Mouse (Mus musculus): ENCODE measurements around the gene Eid1.

Gene Eid1

DNA sequence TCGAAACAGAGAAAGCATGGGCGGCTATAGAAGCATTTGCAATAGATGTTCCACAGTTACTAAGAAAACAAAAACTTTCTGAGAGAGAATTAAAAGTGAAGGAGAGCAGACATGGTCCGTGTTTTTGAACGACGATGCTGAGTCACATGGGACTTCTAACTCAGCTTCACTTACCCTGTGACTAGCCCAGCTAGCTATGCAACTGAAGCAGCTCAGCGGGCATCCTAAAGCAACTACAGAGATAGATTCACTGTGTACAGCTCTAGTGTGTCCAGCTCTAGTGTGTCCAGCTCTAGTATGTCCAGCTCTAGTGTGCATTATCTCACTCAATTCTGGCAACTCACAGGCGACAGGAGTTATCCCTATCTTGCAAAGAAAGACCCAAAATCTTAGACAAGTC is 5.2 kb upstream of the Eid1 start:
- DNase-seq (ENCODE audit: low spot score in 2 of 2): no peak

DNA sequence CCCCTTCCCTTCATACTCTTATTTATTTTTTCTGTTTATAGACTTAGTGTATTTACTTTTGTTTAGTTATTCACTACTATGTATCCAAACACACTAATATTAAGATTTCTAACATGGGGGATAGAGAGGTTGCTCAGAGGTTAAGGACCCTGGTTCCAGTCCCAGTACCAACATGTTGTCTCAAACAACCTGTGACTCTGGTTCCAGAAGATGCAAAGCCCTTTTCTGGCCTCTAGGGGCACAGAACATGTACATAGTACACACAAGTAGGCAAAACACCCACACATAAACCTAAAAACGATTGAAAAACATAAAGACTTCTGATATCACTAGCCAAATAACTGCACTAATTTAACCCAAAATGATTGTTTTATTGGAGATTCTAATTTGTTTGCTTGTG is 2.0 kb upstream of the Eid1 start:
- DNase-seq (ENCODE audit: low spot score in 2 of 2): peak in 1 of 2 experiments; percentile 15

DNA sequence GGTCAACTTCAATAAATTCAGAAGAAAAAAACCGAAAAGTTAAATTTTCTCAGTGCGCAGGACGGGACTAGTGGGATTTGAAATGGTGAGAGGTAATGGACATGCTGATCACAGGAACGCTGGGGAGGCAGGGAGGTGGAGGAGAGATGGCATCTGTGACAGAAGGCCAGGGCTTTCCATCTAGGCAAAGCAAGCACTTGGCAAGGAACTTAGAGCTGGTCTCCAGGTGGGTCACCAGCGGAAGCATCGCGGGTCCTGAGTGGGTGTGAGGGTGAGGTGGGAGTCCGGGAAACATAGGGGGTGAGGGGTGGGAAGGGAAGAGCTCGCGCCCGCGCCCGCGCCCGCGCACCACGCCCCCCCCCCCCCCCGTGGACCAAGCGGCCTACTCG is 333 bp upstream of the Eid1 start:
- DNase-seq (ENCODE audit: low spot score in 2 of 2): no peak

DNA sequence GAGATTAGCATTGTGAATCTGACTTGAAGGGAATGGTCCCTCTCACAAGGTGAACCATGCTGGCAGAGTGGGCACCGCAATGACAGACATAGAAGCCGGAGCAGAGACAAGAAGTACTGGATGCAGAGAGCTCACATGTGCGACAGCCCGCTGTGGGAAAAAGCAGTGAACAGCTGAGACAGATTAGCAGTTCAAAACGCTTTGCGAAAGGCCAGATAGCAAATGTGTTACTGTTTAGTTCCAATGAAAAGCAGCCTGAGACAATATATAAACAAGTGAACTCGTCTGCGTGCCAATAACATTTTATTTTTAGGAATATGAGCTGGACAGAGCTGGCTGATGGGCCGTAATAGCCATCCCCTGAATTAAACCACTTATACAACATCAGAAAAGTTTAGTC is 8.9 kb downstream of the Eid1 start:
- no peak for DNase-seq (ENCODE audit: low spot score in 2 of 2)

DNA sequence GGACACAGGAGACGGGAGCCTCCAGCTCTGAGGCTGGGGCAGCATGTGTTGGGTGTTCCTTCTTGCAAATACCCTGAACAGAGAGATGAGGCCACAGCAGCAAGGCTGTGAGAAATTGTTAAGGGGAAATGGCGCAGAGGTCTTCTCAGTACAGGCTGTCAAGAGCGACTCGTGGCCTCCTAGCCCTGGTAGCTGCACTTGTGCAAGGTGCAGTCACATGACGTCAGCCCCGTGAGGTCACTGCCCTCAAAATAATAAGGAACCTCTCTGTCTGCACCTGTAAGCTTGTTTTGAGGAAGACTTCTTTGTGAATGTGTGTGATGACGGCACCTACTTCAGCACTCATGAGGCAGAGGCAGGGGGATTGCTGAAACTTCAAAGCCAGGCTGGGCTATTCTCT is 11.0 kb downstream of the Eid1 start:
- DNase-seq (ENCODE audit: low spot score in 2 of 2): peak in 1 of 2 experiments; percentile 16

DNA sequence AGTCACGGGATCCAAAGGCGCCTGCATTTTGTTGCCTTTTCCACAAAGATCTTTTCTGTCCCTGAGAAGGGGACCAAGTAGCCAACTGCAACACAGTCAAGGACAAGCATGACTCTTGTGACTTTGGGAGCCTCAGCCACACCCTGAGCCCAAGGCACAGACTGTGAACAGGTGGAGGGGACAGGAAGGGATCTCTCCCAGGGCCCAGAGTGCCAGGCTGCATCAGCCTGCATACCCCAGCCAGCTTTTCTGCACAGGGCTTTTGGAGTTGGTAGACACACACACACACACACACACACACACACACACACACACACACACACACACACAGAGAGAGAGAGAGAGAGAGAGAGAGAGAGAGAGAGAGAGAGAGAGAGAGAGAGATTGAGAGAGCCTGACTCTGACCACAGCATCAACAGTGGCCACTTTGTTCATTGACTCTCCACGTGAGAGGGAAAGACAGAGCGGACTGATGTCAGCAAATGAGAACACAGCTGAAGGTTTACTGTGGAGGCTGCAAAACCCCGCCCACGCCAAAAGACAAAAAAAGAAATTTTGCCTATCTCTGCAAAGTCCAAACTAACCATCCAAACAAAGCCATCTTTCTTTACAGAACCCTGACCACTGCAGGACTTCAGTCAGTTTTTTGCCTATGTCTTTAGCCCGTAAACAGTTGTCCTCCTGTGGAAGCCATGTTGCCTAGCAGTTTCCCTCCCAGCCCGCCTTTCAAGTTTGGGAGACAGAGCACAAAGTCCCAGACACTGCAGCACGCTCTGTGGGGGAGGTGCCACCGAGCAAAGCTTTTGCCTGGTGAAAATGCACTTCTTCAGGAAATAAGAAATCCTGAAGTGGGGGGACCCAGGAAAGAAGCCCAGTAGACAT is 11.9 kb downstream of the Eid1 start:
- no peak for DNase-seq (ENCODE audit: low spot score in 2 of 2)

DNA sequence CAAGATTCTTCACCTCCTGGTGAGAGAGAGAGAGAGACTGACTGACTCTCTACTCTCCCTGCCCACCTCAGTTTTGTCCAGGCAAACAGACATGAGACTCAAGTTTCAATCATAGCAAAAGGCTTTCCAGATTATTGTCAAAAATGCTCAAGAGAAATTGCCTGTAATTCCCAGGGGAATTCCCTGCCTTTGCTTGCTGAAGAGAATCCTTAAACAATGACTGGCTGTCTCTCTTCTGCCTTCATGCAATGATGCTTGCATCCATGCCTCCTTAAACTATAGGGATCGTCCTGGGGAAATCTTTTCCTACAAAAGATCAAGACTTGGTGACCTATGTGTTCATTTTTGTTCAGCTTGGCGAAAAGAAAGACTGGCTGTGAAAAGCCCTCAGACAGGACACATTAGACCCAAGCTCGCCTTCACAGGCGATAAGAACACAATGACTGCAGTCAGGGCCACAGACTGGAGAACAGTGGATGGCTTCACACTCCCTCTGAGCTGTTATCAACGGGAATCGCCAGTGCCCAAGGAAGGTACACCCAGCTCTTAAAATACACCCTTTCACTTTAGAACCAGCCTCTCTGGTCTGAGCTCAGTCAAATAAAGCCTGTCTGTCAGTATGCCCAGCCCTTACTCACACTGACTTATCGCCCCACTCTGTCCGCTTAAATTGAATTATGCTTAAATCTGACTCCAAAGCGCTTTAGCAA is 12.7 kb downstream of the Eid1 start:
- DNase-seq (ENCODE audit: low spot score in 2 of 2): no peak

DNA sequence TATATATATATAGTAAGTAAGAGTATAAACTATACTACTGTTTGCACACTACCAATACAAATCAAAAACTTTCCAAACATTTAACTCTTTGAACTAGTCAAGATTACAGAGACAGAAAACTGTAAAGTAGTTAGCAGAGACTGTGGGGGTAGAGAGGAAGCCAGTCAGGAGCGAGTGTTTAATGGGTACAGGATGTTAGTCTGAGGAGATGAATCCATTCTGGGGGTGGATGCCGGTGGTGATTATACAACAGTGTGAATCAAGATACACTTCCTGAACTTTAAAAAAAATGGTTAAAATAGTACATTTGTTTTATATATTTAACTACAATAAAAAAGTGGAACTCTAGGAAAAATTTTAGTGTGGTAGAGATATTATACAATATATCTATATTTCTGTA is 19.1 kb downstream of the Eid1 start:
- DNase-seq (ENCODE audit: low spot score in 2 of 2): no peak

DNA sequence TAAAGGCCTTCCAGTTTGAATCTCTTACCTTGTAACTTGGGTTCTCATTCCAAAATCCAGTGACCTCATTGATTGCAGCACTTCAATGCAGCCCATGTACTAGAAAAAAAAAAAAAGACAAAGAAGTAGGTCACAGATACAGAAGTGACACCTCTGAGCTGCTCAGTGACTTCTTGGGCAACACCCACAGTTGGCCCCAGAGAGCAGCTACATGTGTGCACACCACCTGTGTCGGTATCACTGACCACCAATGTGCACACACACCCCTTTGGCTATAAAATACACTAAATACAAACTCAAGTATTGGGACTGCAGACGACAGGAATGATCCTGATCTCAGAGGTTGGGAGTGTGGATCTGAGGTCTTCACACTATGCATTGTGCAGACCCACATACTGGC is 21.9 kb downstream of the Eid1 start:
- no peak for DNase-seq (ENCODE audit: low spot score in 2 of 2)

DNA sequence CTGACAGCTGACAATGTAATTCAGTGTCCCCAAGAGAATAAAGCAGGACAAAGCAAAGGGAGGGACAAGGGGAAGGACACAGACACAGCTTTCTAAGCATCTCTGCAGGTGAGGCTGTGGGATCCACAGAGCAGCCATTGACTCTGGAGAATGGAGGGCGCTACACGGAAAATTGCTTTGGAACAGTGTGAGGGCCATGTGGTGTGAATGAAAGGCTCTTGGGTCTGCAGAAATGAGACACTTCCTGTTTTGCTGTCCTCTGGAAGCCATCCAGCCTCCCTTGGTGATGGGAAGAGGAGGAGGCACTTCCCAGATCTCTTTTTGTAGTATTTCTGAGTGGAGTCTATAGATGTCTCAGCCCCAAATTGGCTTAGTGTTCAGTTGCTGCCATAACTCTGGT is 23.3 kb downstream of the Eid1 start:
- DNase-seq (ENCODE audit: low spot score in 2 of 2): no peak

DNA sequence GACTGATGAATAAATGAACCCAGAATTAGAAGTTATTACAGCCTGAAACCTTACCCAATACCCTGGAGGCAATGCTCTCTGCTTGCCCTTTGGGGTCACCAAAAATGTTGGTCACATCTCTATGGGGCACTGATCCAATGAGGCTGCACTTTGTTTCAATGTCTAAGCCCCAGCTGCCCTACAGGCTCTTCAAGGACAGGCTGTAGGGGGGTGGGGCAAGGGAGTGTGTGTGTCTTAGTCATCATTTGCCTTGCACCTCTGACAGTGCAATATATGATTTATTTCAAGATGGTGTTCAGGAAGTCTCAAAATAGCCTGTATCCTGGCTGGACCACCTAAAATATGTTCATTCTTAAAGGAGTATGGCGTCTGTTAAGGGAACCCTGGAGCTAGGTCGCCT is 28.7 kb downstream of the Eid1 start:
- DNase-seq (ENCODE audit: low spot score in 2 of 2): no peak

DNA sequence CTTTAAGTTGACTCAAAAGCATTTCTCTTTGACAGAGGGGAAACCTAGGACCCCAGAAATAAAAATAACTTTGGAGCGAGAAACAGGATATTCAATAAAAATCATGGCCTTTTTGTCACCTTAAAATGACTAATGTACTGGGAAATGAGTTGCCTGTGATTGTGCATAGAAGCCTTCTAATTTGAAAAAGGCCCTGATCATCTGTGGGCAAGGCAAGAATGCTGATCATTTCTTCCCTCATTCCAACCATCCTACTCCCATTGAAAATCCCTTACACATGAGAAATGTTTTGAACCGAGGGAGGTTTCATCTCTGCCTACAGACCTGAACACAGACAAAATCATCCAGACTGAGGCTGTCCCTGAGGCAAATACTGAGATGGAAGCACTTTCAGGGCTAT is 30.0 kb downstream of the Eid1 start:
- no peak for DNase-seq (ENCODE audit: low spot score in 2 of 2)

DNA sequence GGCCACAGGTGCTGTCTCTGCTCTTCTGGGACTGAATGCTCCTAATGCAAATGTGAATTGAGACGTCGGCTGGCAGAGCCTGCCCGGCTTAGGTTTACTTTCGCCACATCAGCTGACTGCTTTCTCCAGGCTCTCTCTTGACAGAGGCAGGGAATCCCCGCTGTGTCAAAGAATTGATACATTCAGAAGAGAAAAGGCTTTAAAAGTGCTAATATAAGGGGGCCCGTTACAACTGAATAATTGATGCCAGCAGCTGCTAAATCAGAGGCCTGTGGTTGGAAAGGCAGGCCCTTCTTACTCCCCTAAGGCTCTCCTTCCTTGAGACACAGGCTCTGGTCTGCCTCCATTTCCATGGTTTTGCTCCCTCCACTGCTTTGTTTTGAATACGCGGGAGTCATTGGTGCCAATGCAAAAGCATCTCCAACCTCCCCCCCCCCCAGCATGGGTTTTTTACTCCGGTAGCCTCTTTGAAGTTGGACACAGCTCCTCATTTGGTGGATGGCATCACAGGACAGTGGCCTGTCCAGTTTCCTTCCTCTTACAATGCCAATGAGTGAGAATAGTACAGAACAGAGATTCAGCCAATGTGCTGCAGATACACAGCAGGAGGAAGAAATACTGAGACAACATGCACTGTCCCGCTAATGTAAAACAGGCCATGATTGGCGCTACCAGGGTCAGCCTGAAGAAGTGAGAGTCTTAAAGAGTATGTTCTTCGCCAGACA is 32.2 kb downstream of the Eid1 start:
- no peak for DNase-seq (ENCODE audit: low spot score in 2 of 2)

DNA sequence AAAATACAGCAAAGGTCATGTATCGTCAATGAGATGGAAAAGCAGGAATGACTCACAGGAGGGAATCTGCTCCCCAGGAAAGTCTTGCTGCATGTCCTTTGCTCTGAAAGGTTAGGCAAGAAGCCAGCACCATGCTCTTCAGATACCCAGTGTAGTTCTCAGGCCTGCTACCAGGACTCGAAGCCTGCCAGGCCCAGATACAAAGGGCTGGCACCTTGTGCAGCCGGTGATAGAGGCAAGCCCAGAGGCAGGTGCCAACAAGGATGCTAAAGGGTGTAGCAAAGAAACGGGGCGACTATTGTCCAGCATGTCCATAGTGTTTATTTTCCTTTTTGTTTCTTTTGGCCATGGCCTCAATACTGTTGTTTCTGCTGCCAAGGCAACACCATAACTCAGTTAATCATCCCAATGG is 33.6 kb downstream of the Eid1 start:
- DNase-seq (ENCODE audit: low spot score in 2 of 2): no peak

DNA sequence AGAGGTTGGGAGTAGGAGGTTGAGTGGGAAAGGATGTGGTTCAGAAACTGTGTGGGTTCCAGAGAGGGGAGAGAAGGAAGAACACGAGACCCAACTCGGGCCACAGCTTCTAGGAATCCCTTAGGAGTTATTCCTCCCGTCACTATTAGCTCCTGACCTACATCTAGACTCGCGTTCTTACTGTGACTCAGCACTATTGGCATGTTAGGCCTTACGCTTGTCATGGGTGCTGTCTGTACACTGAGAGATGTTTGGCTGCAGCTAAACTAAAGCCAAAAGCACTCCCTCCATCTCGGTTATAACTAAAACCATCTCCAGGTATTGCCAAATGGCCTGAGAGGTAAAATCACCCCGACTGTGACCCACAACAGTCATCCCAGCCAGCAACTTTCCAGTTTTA is 43.7 kb downstream of the Eid1 start:
- no peak for DNase-seq (ENCODE audit: low spot score in 2 of 2)

DNA sequence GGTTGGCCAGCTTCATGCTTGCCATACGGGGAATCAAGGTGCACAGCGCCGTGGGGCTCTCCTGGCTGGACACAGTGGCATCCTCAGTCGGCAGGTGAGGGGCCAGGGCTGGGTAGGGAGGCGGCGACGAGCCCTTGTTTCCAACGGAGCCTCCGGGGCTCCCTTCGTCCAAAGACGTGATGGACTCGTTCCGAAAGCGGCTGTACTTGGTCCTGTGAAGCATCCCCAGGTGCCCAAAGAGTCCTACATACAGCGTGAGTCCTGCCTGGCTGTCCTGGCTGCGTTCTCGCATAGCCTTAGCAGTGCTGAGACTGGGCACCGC is 50.2 kb downstream of the Eid1 start:
- no peak for DNase-seq (ENCODE audit: low spot score in 2 of 2)

DNA sequence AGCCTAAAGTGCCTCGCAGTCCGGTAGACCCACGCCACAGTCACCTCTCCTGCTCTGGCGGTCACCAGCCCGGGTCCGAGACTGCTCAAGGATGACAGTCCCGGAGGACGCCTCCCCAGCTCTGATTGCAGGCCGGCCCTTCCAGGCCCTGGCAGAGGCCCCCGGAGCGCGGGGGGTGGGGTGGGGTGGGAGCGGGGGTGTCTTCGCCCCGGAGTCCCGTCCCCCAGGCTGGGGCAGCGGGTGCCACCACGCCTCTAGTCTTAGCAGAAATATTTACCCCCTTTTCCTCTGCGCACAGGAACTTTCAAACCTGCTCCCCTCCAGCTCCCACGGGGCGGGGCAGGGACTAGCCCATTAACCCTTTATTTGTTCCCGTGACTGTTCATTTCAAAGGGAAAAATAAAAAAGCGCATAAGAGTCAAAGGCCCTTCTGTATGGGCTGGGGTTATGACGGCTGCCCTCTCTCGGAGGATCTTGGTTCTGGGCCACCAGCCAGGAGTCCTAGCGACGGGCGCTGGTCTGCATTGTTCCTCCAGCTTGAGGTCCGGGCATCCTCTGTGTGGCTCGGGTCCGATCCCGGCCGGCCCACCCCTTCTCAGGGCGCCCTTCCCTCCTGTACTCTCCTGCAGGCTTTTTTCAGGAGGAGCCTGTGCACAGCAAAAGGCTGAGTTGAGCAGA is 50.7 kb downstream of the Eid1 start:
- peak in 1 of 2 experiments; percentile 10 for DNase-seq (ENCODE audit: low spot score in 2 of 2)

DNA sequence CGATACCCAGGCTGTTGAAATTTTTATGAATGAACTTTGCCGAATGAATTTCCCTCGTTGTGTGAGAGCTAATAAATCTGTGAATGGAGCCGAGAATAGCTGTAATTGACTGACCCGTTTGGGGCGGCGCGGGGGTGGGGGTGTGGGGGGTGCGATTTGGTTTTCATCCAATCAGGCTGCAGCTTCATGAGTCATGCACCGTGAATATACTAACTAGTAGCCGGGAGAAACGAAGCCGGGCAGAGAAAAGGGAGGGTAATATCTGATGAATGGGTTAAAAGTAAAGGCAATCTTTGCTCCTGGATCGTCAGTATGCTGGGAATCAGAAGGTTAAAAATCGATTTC is 51.2 kb downstream of the Eid1 start, which contains the start of gene Shc4:
Gene Shc4 (minus strand): TSS at position 63 of the 345 bp plus-strand sequence.
- no peak for DNase-seq (ENCODE audit: low spot score in 2 of 2)

Data from natural killer cell, adult 2 months (primary cell).